Mouse (Mus musculus) MEL (cell line): Measurements from ENCODE around the gene Olfr286.

Experiments
- MEF2A ChIP-seq: IDR thresholded peaks from 2 replicates; pipeline ENCODE4 v1.6.1; 2014; ENCODE audit warnings: low read depth, mild to moderate bottlenecking, inconsistent platforms, low read length, improper control_type of control experiment; ENCODE audit not compliant: poor library complexity, insufficient replicate concordance, severe bottlenecking; ENCODE audit errors: extremely low read depth
- POLR2A ChIP-seq, 2 experiments: IDR thresholded peaks; 2 replicates each; pipeline ENCODE4 v1.6.1; 2011 to 2012; ENCODE audit warnings: low read length in 2 of 2, mild to moderate bottlenecking in 2 of 2, control low read depth in 1 of 2, improper control_type of control experiment in 1 of 2, low read depth in 1 of 2, moderate library complexity in 1 of 2; ENCODE audit not compliant: control insufficient read depth in 1 of 2, insufficient read depth in 1 of 2, poor library complexity in 1 of 2
- TCF12 ChIP-seq: IDR thresholded peaks from 2 replicates; pipeline ENCODE4 v1.6.1; 2014; ENCODE audit warnings: low read depth, mild to moderate bottlenecking, inconsistent platforms, low read length, improper control_type of control experiment, moderate library complexity

DNA sequence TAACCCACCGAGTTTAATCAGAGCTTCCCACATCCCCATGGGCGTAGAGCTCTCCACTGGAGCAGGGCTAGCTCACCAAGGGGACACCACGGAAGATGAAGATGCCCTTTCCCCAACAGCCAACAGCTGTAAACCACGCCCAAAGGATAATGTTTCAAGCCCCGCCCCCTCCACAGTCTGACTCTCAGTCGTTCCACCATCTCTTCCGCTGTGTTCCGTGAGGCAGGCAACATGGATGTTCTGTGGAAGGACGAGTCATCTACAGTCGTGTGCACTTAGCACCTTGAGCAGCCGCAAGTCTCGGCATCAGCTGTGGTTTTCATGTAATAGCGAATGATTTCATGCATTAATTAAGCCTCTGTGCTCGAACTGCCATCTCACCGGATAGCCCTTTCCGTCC is 8.6 kb downstream of the Olfr286 start:
- TF ChIP-seq POLR2A (IDR thresholded peaks at IDR 0.05; ENCODE audit: control insufficient read depth in 1 of 2, insufficient read depth in 1 of 2, low read depth in 1 of 2, low read length in 2 of 2, poor library complexity in 1 of 2) (no peak), MEF2A (no peak), TCF12 (no peak)
